Mouse (Mus musculus): ENCODE data around the gene Olfr213. TPM values are rescaled to one million over a fixed set of nuclear protein-coding genes. Genes with fewer than 3 reads are reported as not detected.
A peak's percentile ranks its signal among the peaks of the same experiment; 100 is the strongest.

Olfr213 gene
- polyA plus RNA-seq, 1 experiment: not detected

GRCm38 (mm10) chr6:116554952-116555351, 16.7 kb downstream of the Olfr213 start:
- Histone ChIP-seq H3K4me1 (ENCODE audit: control insufficient read depth, insufficient read depth, low read length) (no peaks in the 10 kb centered on the region), H3K27ac (ENCODE audit: control insufficient read depth, insufficient read depth, low read depth, low read length, poor library complexity) (no peak overlapping the region), H3K4me3 (replicated peaks; ENCODE audit: control insufficient read depth, low read depth, low read length) (no peak overlapping the region)
- TF ChIP-seq POLR2A (IDR thresholded peaks at IDR 0.05; ENCODE audit: borderline replicate concordance, control insufficient read depth, low read depth, low read length): no peak
- TF ChIP-seq CTCF (IDR thresholded peaks at IDR 0.05; ENCODE audit: control insufficient read depth, insufficient read depth, low read length): no peak
- 70% methylated on average over 3 of the region's 3 CpGs for WGBS

GRCm38 (mm10) chr6:116569834-116570233, 31.6 kb downstream of the Olfr213 start:
- TF ChIP-seq CTCF (IDR thresholded peaks at IDR 0.05; ENCODE audit: control insufficient read depth, insufficient read depth, low read length) (peak; percentile 35; the same call in 1 of the 2 replicates), POLR2A (IDR thresholded peaks at IDR 0.05; ENCODE audit: borderline replicate concordance, control insufficient read depth, low read depth, low read length) (no peak)
- no peak overlapping the region for H3K4me3 ChIP-seq (replicated peaks; ENCODE audit: control insufficient read depth, low read depth, low read length)
- H3K27ac ChIP-seq (ENCODE audit: control insufficient read depth, insufficient read depth, low read depth, low read length, poor library complexity): no peak overlapping the region
- H3K4me1 ChIP-seq (ENCODE audit: control insufficient read depth, insufficient read depth, low read length): no peaks in the 10 kb centered on the region
- 25% methylated on average over 3 of the region's 3 CpGs for WGBS

GRCm38 (mm10) chr6:116584095-116584494, 45.8 kb downstream of the Olfr213 start, which contains the start of gene Olfr215:
Olfr215 (minus strand) TSS chr6:116584195.
- H3K27ac ChIP-seq (ENCODE audit: control insufficient read depth, insufficient read depth, low read depth, low read length, poor library complexity): no peak within 1 kb of the TSS
- 73% methylated on average over 4 of the region's 4 CpGs for WGBS
- no peak for TF ChIP-seq POLR2A (IDR thresholded peaks at IDR 0.05; ENCODE audit: borderline replicate concordance, control insufficient read depth, low read depth, low read length)
- TF ChIP-seq CTCF (IDR thresholded peaks at IDR 0.05; ENCODE audit: control insufficient read depth, insufficient read depth, low read length): no peak
- no peak within 1 kb of the TSS for H3K4me3 ChIP-seq (replicated peaks; ENCODE audit: control insufficient read depth, low read depth, low read length)
- no peaks in the 10 kb centered on the region for H3K4me1 ChIP-seq (ENCODE audit: control insufficient read depth, insufficient read depth, low read length)

Other genes with a start within 250 kb of the Olfr213 start
- 61.5 and 67.5 TPM in 2 replicates for gene March8, start 200.4 kb upstream of the Olfr213 start, polyA plus RNA-seq (2011; ENCODE audit: insufficient read depth, insufficient read length, low replicate concordance, missing spikeins)
- gene Alox5, start 77.3 kb upstream of the Olfr213 start, polyA plus RNA-seq (2011; ENCODE audit: insufficient read depth, insufficient read length, low replicate concordance, missing spikeins): 16.1 and 17.9 TPM in 2 replicates
- gene Olfr211, start 49.4 kb upstream of the Olfr213 start, polyA plus RNA-seq (2011; ENCODE audit: insufficient read depth, insufficient read length, low replicate concordance, missing spikeins): not detected in 2 replicates
- not detected in 2 replicates for gene Olfr212, start 31.9 kb upstream of the Olfr213 start, polyA plus RNA-seq (2011; ENCODE audit: insufficient read depth, insufficient read length, low replicate concordance, missing spikeins)
- gene Gm5580, start 12.7 kb downstream of the Olfr213 start, polyA plus RNA-seq (2011; ENCODE audit: insufficient read depth, insufficient read length, low replicate concordance, missing spikeins): not detected in 2 replicates
- gene Olfr214, start 15.8 kb downstream of the Olfr213 start, polyA plus RNA-seq (2011; ENCODE audit: insufficient read depth, insufficient read length, low replicate concordance, missing spikeins): not detected in 2 replicates
- not detected in 2 replicates for gene Olfr215, start 45.7 kb downstream of the Olfr213 start, polyA plus RNA-seq (2011; ENCODE audit: insufficient read depth, insufficient read length, low replicate concordance, missing spikeins)
- 7.1 and 12.1 TPM in 2 replicates for gene Zfp422, start 90.5 kb downstream of the Olfr213 start, polyA plus RNA-seq (2011; ENCODE audit: insufficient read depth, insufficient read length, low replicate concordance, missing spikeins)
- 11.9 and 15.0 TPM in 2 replicates for gene Depp1, start 112.2 kb downstream of the Olfr213 start, polyA plus RNA-seq (2011; ENCODE audit: insufficient read depth, insufficient read length, low replicate concordance, missing spikeins)
- gene Rassf4, start 135.5 kb downstream of the Olfr213 start, polyA plus RNA-seq (2011; ENCODE audit: insufficient read depth, insufficient read length, low replicate concordance, missing spikeins): 8.8 and 18.3 TPM in 2 replicates
- not detected in 2 replicates for gene Tmem72, start 178.5 kb downstream of the Olfr213 start, polyA plus RNA-seq (2011; ENCODE audit: insufficient read depth, insufficient read length, low replicate concordance, missing spikeins)